Mouse (Mus musculus): ENCODE results near the gene Hrc. TPM values are rescaled to one million over a fixed set of nuclear protein-coding genes. Genes with fewer than 3 reads are reported as not detected.

The Hrc gene
- total RNA-seq (2014; rRNA removed): 0.33 TPM in 1 of 2 replicates, not detected in the other
- polyA plus RNA-seq (2015; fragmentation: Nextera tagmentation; extraction: Ambion mirVana): 0.26 and 0.49 TPM in 2 replicates

DNA sequence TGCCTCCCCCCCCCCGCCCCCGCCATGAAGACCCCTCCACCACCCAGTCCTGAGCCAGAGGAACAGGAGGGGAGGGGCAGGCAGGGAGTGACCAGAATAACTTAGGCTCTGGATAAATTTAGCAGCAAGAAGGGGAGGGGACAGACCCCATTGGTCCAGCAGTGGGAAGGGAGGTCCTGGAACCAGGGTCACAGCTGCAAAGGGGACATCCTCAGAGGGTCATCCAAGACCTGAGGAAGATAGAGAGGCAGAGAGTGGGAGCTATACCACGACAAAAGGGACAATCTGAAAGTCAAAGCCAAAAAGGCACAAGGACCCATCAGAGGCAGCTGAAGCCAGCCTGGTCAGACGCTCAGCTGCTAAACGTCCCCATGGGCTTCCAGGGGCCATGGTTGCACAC is at the start of gene Hrc:
Gene Hrc, plus strand, starts transcription at position 235 of the 400 bp plus-strand sequence.
- Histone ChIP-seq H3K9ac (replicated peaks; ENCODE audit: low read length, poor library complexity, severe bottlenecking) (no peak within 1 kb of the TSS), H3K27me3 (ENCODE audit: insufficient read depth, low read length) (no peaks in the 10 kb centered on the region), H3K4me2 (ENCODE audit: low read depth, low read length, poor library complexity, severe bottlenecking) (peak within 1 kb of the TSS; percentile 91; the same call in 1 of the 2 replicates), H3K4me1 (ENCODE audit: insufficient read depth, low read length) (peaks cover 4% of the 10 kb centered on the region; the same call in 1 of the 2 replicates), H3K27ac (ENCODE audit: low read depth, low read length) (no peak within 1 kb of the TSS), H3K9me3 (ENCODE audit: low read length) (no peaks in the 10 kb centered on the region), H3K36me3 (ENCODE audit: insufficient read depth, low read length) (peaks cover 8% of the 10 kb centered on the region; the same call in 1 of the 2 replicates), H3K4me3 (ENCODE audit: low read depth, low read length) (no peak within 1 kb of the TSS)
- WGBS: 29% methylated on average over 5 of the region's 5 CpGs
- TF ChIP-seq CTCF (IDR thresholded peaks at IDR 0.05): no peak
- no peak for DNase-seq (ENCODE audit: low spot score)
- ATAC-seq (ENCODE audit: low FRiP score): no peak

DNA sequence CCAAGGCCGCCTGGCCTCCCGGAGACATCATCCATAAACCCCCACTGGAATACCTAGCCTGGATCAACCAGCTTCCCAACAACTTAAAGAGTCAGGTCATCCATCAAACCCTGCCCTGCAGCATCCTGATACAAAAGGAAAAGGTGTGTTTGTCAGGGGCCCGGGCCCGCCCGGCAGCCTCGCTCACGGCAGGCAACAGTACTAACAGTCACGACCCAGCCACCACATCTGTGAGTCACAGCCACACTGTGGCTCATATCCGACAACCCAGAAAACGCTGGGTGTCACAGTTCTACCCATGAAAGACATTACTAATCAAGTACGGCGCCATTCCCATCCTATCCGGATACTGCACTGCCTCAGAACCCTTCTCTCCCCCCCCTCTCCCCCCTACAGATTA is 48.6 kb upstream of the Hrc start:
- H3K9ac ChIP-seq (replicated peaks; ENCODE audit: low read length, poor library complexity, severe bottlenecking): no peak overlapping the region
- ATAC-seq (ENCODE audit: low FRiP score): no peak

DNA sequence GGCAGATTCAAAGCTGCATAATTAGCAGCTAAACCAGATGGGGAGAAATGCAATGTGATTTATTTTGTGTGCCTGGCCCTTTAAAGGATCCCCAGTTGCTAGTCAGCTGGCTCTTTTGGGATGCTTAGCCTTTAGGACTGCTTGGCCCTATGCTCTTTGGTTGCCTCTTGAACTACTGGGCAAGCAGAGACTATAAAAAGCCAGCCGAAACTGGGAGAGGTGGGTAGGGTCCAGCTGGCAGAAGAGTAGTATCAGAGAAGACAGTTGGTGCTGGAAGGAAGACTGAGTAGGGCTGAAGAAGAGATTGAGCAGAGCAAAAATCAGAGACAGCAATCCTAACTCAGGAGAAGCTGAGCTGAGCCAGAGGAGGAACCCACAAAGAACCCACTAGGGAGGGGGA is 38.5 kb upstream of the Hrc start:
- H3K36me3 ChIP-seq (ENCODE audit: insufficient read depth, low read length): no peaks in the 10 kb centered on the region
- 91% methylated on average over 1 of the region's 1 CpGs for WGBS

More for the DNA sequence above, 48.6 kb upstream of the Hrc start:
- Histone ChIP-seq H3K4me2 (ENCODE audit: low read depth, low read length, poor library complexity, severe bottlenecking) (no peak overlapping the region), H3K9me3 (ENCODE audit: low read length) (no peaks in the 10 kb centered on the region), H3K36me3 (ENCODE audit: insufficient read depth, low read length) (no peaks in the 10 kb centered on the region), H3K27me3 (ENCODE audit: insufficient read depth, low read length) (no peaks in the 10 kb centered on the region), H3K27ac (ENCODE audit: low read depth, low read length) (no peak overlapping the region), H3K4me1 (ENCODE audit: insufficient read depth, low read length) (no peaks in the 10 kb centered on the region), H3K4me3 (ENCODE audit: low read depth, low read length) (no peak overlapping the region)
- no peak for DNase-seq (ENCODE audit: low spot score)
- no peak for TF ChIP-seq CTCF (IDR thresholded peaks at IDR 0.05)
- 92% methylated on average over 13 of the region's 13 CpGs for WGBS

DNA sequence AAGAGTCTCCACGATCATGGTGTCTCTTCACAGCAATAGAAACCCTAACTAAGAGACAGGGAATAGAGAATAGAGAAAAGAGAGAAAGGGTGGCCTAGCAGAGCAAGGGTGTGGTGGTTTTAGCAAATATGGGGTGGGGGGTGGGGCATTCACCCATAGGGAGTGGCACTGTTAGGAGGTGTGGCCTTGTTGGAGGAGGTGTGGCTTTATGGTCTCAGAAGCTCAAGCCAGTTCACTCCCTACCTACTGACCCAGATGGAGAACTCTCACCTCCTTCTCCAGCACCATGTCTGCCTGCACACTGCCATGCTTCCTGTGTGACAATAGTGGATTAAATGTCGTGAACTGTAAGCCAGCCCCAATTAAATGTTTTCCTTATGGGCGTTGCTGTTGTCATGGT is 37.5 kb upstream of the Hrc start:
- Histone ChIP-seq H3K9me3 (ENCODE audit: low read length) (no peaks in the 10 kb centered on the region), H3K27ac (ENCODE audit: low read depth, low read length) (no peak overlapping the region), H3K36me3 (ENCODE audit: insufficient read depth, low read length) (no peaks in the 10 kb centered on the region), H3K9ac (replicated peaks; ENCODE audit: low read length, poor library complexity, severe bottlenecking) (no peak overlapping the region), H3K4me2 (ENCODE audit: low read depth, low read length, poor library complexity, severe bottlenecking) (no peak overlapping the region), H3K4me1 (ENCODE audit: insufficient read depth, low read length) (peaks cover 4% of the 10 kb centered on the region; the same call in 1 of the 2 replicates), H3K27me3 (ENCODE audit: insufficient read depth, low read length) (no peaks in the 10 kb centered on the region), H3K4me3 (ENCODE audit: low read depth, low read length) (no peak overlapping the region)
- no peak for TF ChIP-seq CTCF (IDR thresholded peaks at IDR 0.05)
- DNase-seq (ENCODE audit: low spot score) (no peak), ATAC-seq (ENCODE audit: low FRiP score) (no peak)
- WGBS: 71% methylated on average over 3 of the region's 3 CpGs

More for the DNA sequence above, 38.5 kb upstream of the Hrc start:
- peaks cover 4% of the 10 kb centered on the region; the same call in 1 of the 2 replicates for H3K4me1 ChIP-seq (ENCODE audit: insufficient read depth, low read length)
- no peak for TF ChIP-seq CTCF (IDR thresholded peaks at IDR 0.05)
- H3K27me3 ChIP-seq (ENCODE audit: insufficient read depth, low read length): no peaks in the 10 kb centered on the region
- no peak for DNase-seq (ENCODE audit: low spot score)
- H3K9ac ChIP-seq (replicated peaks; ENCODE audit: low read length, poor library complexity, severe bottlenecking): no peak overlapping the region
- no peak for ATAC-seq (ENCODE audit: low FRiP score)
- H3K4me2 ChIP-seq (ENCODE audit: low read depth, low read length, poor library complexity, severe bottlenecking): no peak overlapping the region
- no peak overlapping the region for H3K4me3 ChIP-seq (ENCODE audit: low read depth, low read length)
- H3K9me3 ChIP-seq (ENCODE audit: low read length): no peaks in the 10 kb centered on the region
- no peak overlapping the region for H3K27ac ChIP-seq (ENCODE audit: low read depth, low read length)

DNA sequence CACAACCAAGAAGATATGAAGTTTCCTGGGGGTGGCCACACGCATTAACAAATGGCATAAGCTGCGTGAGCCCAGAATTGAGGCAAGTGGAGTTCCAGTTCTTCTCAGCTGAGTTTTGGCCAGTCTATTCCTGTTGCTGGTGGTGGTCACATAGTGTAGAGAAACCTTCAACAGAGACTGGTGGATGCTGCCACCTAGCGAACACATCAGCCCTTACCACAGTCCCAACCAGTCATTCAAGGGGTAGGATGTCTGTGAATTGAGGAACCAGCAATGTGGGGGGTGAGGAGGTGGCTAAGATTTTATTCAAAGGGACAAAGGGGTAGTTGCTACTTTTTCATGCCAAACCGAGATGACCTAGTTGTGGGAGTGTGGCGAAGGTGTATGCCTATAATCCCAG is 35.3 kb upstream of the Hrc start:
- H3K27ac ChIP-seq (ENCODE audit: low read depth, low read length): peak overlapping the region; percentile 34; the same call in 1 of the 2 replicates
- H3K4me3 ChIP-seq (ENCODE audit: low read depth, low read length): no peak overlapping the region
- H3K4me1 ChIP-seq (ENCODE audit: insufficient read depth, low read length): peaks cover 4% of the 10 kb centered on the region; the same call in 1 of the 2 replicates
- DNase-seq (ENCODE audit: low spot score) (peak; percentile 83), ATAC-seq (ENCODE audit: low FRiP score) (peak; percentile 90)
- no peak overlapping the region for H3K4me2 ChIP-seq (ENCODE audit: low read depth, low read length, poor library complexity, severe bottlenecking)
- 14% methylated on average over 5 of the region's 5 CpGs for WGBS
- H3K9ac ChIP-seq (replicated peaks; ENCODE audit: low read length, poor library complexity, severe bottlenecking): no peak overlapping the region
- H3K36me3 ChIP-seq (ENCODE audit: insufficient read depth, low read length): peaks cover 6% of the 10 kb centered on the region; the same call in 1 of the 2 replicates
- no peaks in the 10 kb centered on the region for H3K9me3 ChIP-seq (ENCODE audit: low read length)
- no peaks in the 10 kb centered on the region for H3K27me3 ChIP-seq (ENCODE audit: insufficient read depth, low read length)
- TF ChIP-seq CTCF (IDR thresholded peaks at IDR 0.05): peak; percentile 90

DNA sequence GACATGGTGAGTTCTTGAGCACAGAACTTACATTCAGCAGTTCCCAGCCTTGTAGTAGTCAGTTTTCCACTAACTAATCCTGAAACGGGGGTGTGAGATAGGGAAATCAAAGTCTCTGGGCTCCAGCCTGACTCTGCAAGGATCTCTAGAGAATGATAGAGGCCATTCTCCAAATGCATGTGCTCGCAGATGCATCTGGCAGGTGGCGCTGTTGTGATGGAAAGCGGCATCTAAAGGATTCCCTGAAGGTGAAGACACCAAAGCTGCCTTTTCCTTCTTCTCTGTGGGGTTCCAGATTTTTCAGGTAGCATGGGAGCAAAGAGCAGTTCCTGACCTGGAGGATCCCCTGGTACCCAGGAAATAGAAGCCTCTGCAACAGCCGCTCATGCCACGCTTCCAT is 34.8 kb upstream of the Hrc start:
- no peaks in the 10 kb centered on the region for H3K9me3 ChIP-seq (ENCODE audit: low read length)
- peak; percentile 73 for DNase-seq (ENCODE audit: low spot score)
- peaks cover 6% of the 10 kb centered on the region; the same call in 1 of the 2 replicates for H3K36me3 ChIP-seq (ENCODE audit: insufficient read depth, low read length)
- peaks cover 4% of the 10 kb centered on the region; the same call in 1 of the 2 replicates for H3K4me1 ChIP-seq (ENCODE audit: insufficient read depth, low read length)
- no peaks in the 10 kb centered on the region for H3K27me3 ChIP-seq (ENCODE audit: insufficient read depth, low read length)
- no peak overlapping the region for H3K9ac ChIP-seq (replicated peaks; ENCODE audit: low read length, poor library complexity, severe bottlenecking)
- ATAC-seq (ENCODE audit: low FRiP score): peak; percentile 52; the same call in 1 of the 2 replicates
- TF ChIP-seq CTCF (IDR thresholded peaks at IDR 0.05): peak; percentile 82
- whole genome bisulfite sequencing: 17% methylated on average over 6 of the region's 6 CpGs
- no peak overlapping the region for H3K4me3 ChIP-seq (ENCODE audit: low read depth, low read length)
- H3K4me2 ChIP-seq (ENCODE audit: low read depth, low read length, poor library complexity, severe bottlenecking): peak overlapping the region; percentile 20
- H3K27ac ChIP-seq (ENCODE audit: low read depth, low read length): peak overlapping the region; percentile 34; the same call in 1 of the 2 replicates

Data from midbrain, postnatal 0 days (tissue).